Comparison of ENCODE assay signal across 8 mouse cellular contexts in genomic region chr6:89362281-89363106, GRCm38 (mm10). TPM values are rescaled to one million over a fixed set of nuclear protein-coding genes. Genes with fewer than 3 reads are reported as not detected.
DNase-seq lines count a peak whose midpoint lies in the region; ATAC-seq lines count a peak whose summit lies in the region.

Gene Plxna1 (minus strand): TSS chr6:89362620.

- H3K4me2 ChIP-seq in intestine, embryonic 15.5 days (replicated peaks) = peak within 1 kb of the TSS; percentile 98
- H3K4me2 ChIP-seq in limb, embryonic 13.5 days (replicated peaks) = peak within 1 kb of the TSS; percentile 95
- peak within 1 kb of the TSS; percentile 76 for H3K4me2 ChIP-seq in midbrain, embryonic 14.5 days (ENCODE audit: low read length)
- H3K4me2 ChIP-seq in stomach, embryonic 16.5 days (ENCODE audit: low read depth, low read length) = peak within 1 kb of the TSS; percentile 99

- no peaks in the 10 kb centered on the region for H3K9me3 ChIP-seq in intestine, embryonic 15.5 days
- H3K9me3 ChIP-seq in limb, embryonic 13.5 days = no peaks in the 10 kb centered on the region
- peaks cover 2% of the 10 kb centered on the region for H3K9me3 ChIP-seq in midbrain, embryonic 14.5 days (ENCODE audit: control insufficient read depth, low read length)
- no peaks in the 10 kb centered on the region; the same call in 1 of the 2 replicates for H3K9me3 ChIP-seq in stomach, embryonic 16.5 days (replicated peaks; ENCODE audit: control insufficient read depth, low read length)

- no peaks in the 10 kb centered on the region for H3K36me3 ChIP-seq in intestine, embryonic 15.5 days
- H3K36me3 ChIP-seq in limb, embryonic 13.5 days = no peaks in the 10 kb centered on the region
- H3K36me3 ChIP-seq in midbrain, embryonic 14.5 days (ENCODE audit: control insufficient read depth, insufficient read depth, low read length) = no peaks in the 10 kb centered on the region
- no peaks in the 10 kb centered on the region for H3K36me3 ChIP-seq in stomach, embryonic 16.5 days (ENCODE audit: control insufficient read depth, insufficient read depth, low read length)

- H3K27ac ChIP-seq in intestine, embryonic 15.5 days = peak within 1 kb of the TSS; percentile 70
- H3K27ac ChIP-seq in limb, embryonic 13.5 days = peak within 1 kb of the TSS; percentile 78; the same call in 1 of the 2 replicates
- peak within 1 kb of the TSS; percentile 87 for H3K27ac ChIP-seq in midbrain, embryonic 14.5 days (replicated peaks; ENCODE audit: low read depth, low read length)
- peak within 1 kb of the TSS; percentile 44; the same call in 1 of the 2 replicates for H3K27ac ChIP-seq in stomach, embryonic 16.5 days (ENCODE audit: low read length)

- H3K4me1 ChIP-seq in intestine, embryonic 15.5 days (replicated peaks) = peaks cover 32% of the 10 kb centered on the region
- peaks cover 42% of the 10 kb centered on the region for H3K4me1 ChIP-seq in limb, embryonic 13.5 days
- H3K4me1 ChIP-seq in midbrain, embryonic 14.5 days (ENCODE audit: control insufficient read depth, insufficient read depth, low read length) = peaks cover 41% of the 10 kb centered on the region
- peaks cover 34% of the 10 kb centered on the region for H3K4me1 ChIP-seq in stomach, embryonic 16.5 days (ENCODE audit: control insufficient read depth, insufficient read depth, low read length)

- DNase-seq in B cell, adult 2 months = peak; percentile 58 to 68
- DNase-seq in adrenal gland, adult 18-20 months (ENCODE audit: low spot score in 2 of 2) = peak; percentile 65 to 76
- peak; percentile 45 for DNase-seq in embryo, embryonic 11.5 days (ENCODE audit: low read depth, low spot score)
- DNase-seq in gonadal fat pad, adult 2 months (ENCODE audit: low read depth) = no peak
- DNase-seq in midbrain, embryonic 14.5 days = peak; percentile 90

- H3K9ac ChIP-seq in intestine, embryonic 15.5 days = peak within 1 kb of the TSS; percentile 93
- H3K9ac ChIP-seq in limb, embryonic 13.5 days = peak within 1 kb of the TSS; percentile 99
- peak within 1 kb of the TSS; percentile 99 for H3K9ac ChIP-seq in midbrain, embryonic 14.5 days (replicated peaks; ENCODE audit: low read length)
- H3K9ac ChIP-seq in stomach, embryonic 16.5 days (ENCODE audit: low read length) = peak within 1 kb of the TSS; percentile 96

- ATAC-seq in intestine, embryonic 15.5 days = peak; percentile 90
- peak; percentile 76 for ATAC-seq in limb, embryonic 13.5 days (ENCODE audit: low FRiP score, low read depth)
- ATAC-seq in midbrain, embryonic 14.5 days (ENCODE audit: low FRiP score, low TSS enrichment) = peak; percentile 84
- peak; percentile 81 for ATAC-seq in stomach, embryonic 16.5 days (ENCODE audit: insufficient read depth, low FRiP score)

- WGBS in intestine, embryonic 15.5 days = under 1% methylated on average over 62 of the region's 110 CpGs
- WGBS in limb, embryonic 13.5 days = under 1% methylated on average over 96 of the region's 110 CpGs
- WGBS in midbrain, embryonic 14.5 days = 1% methylated on average over 85 of the region's 110 CpGs
- WGBS in stomach, embryonic 16.5 days = under 1% methylated on average over 86 of the region's 110 CpGs

- H3K4me3 ChIP-seq in intestine, embryonic 15.5 days (replicated peaks) = peak within 1 kb of the TSS; percentile 80
- peak within 1 kb of the TSS; percentile 98 for H3K4me3 ChIP-seq in limb, embryonic 13.5 days
- H3K4me3 ChIP-seq in midbrain, embryonic 14.5 days (replicated peaks; ENCODE audit: low read depth, low read length) = peak within 1 kb of the TSS; percentile 100
- H3K4me3 ChIP-seq in stomach, embryonic 16.5 days (replicated peaks; ENCODE audit: low read length) = peak within 1 kb of the TSS; percentile 84

- no peaks in the 10 kb centered on the region; the same call in 1 of the 2 replicates for H3K27me3 ChIP-seq in intestine, embryonic 15.5 days (replicated peaks)
- peaks cover 9% of the 10 kb centered on the region; the same call in 1 of the 2 replicates for H3K27me3 ChIP-seq in limb, embryonic 13.5 days
- no peaks in the 10 kb centered on the region for H3K27me3 ChIP-seq in midbrain, embryonic 14.5 days (ENCODE audit: control insufficient read depth, insufficient read depth, low read length)
- H3K27me3 ChIP-seq in stomach, embryonic 16.5 days (ENCODE audit: control insufficient read depth, insufficient read depth, low read length) = no peaks in the 10 kb centered on the region

RNA-seq across cellular contexts. Expression of gene Plxna1, which starts in this region (rescaled TPM):
- total RNA-seq in adrenal gland, adult 18-20 months (2021) = 10 to 100 TPM; 41.0 to 84.6 TPM
- 46.1 and 54.6 TPM in 2 replicates for polyA plus RNA-seq in gonadal fat pad, adult 2 months (2012; rRNA removed)
- polyA plus RNA-seq in intestine, embryonic 15.5 days (2015; fragmentation: Nextera tagmentation; extraction: Ambion mirVana) = 14.7 and 17.5 TPM in 2 replicates
- polyA plus RNA-seq in limb, embryonic 13.5 days (2015; fragmentation: Nextera tagmentation; extraction: Ambion mirVana) = 29.6 and 29.8 TPM in 2 replicates
- 62.6 and 76.4 TPM in 2 replicates for polyA plus RNA-seq in midbrain, embryonic 14.5 days (2014; fragmentation: Nextera tagmentation; extraction: Ambion mirVana)
- polyA plus RNA-seq in stomach, embryonic 16.5 days (2015; fragmentation: Nextera tagmentation; extraction: Ambion mirVana) = 9.3 and 10.0 TPM in 2 replicates
